Mouse (Mus musculus): ENCODE measurements around the gene Ugt1a6a.

Ugt1a6a gene

GRCm38 (mm10) chr1:88226670-88227379 lies 92.2 kb downstream of the Ugt1a6a start, which contains the start of gene Mroh2a:
TSS of gene Mroh2a (plus strand) at chr1:88226986.
- peak in 1 of 2 experiments; percentile 0 for DNase-seq (ENCODE audit: low read depth in 2 of 2, low spot score in 2 of 2)

- no peak for DNase-seq (ENCODE audit: low read depth in 2 of 2, low spot score in 2 of 2)
Measured at GRCm38 (mm10) chr1:88227482-88227881, 92.9 kb downstream of the Ugt1a6a start.

- DNase-seq (ENCODE audit: low read depth in 2 of 2, low spot score in 2 of 2): no peak
Measured at GRCm38 (mm10) chr1:88228121-88228520, 93.5 kb downstream of the Ugt1a6a start.

- no peak for DNase-seq (ENCODE audit: low read depth in 2 of 2, low spot score in 2 of 2)
Measured at GRCm38 (mm10) chr1:88229566-88229965, 95.0 kb downstream of the Ugt1a6a start.

GRCm38 (mm10) chr1:88229986-88230385 lies 95.4 kb downstream of the Ugt1a6a start:
- no peak for DNase-seq (ENCODE audit: low read depth in 2 of 2, low spot score in 2 of 2)

GRCm38 (mm10) chr1:88230421-88230820 lies 95.8 kb downstream of the Ugt1a6a start:
- no peak for DNase-seq (ENCODE audit: low read depth in 2 of 2, low spot score in 2 of 2)

DNA sequence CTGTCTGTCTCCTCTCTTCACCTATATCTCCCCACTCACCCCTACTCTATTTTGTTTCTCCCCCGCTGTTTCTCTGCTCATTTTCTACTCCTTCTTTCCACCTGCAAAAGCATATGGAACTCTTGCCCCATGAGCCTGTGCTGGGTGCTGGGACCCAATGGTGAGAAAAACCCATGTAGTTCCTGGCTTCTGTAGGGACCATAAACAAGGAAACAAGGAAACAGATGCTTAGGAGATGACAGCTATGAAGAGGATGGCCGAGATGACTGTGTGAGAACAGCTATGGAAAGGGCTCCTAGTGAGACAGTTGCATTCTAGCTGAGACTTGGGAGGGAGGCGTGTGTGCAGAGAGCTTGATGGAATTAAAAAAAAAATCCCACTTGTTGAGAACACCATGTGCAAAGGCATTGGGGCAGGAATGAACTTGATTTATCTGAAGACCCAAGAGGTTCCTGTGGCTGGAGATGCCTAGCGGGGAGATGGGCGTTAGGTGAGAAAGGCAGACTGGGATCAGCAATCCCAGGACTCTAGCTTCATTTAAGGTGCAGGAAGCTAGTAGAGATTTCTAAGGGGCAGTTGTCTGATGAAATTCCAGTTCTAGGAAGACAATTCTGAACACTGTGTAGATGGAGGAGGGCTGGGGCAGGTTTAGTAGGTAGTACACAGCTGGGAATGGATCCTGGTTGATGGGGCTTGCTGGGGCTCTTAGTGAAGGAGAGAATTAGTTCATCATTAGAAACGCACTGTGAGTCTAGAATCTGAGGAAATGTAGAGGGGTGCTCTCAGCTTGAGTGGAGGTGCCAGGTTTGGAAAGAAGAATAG lies 96.6 kb downstream of the Ugt1a6a start:
- DNase-seq (ENCODE audit: low read depth in 2 of 2, low spot score in 2 of 2): no peak

DNA sequence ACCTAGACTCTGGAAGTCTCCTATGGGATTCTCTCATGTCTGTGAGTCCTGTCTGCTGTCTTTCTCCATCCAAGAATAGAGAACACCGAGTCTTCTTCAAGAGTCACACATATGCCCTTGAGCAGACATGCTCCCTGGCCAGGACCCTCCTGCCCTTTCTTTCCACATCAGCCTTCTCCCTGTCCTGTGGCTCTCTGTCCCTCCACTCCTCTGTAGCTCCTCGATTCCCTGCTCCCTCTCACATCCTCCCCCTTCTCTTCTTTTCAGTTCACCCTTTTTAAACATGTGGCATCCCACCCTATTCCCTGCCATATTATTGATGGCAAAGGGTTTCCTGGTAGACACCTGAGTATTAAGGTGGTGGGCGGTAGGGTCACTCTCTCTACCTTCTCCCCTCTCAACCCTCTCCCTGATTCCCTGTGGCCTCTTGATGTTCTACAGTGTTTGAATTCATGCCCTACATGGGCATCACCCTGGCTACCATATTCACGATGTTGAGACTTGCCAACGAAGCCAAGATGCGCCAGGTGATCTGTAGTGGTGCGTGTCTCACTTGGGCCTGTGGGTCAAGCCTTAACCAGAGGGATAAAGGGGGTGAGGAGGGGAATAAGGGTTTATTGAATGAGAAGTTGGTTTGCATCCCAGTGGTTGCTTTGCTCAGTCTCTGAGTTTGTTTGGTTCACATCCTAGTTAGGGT lies 97.3 kb downstream of the Ugt1a6a start:
- DNase-seq (ENCODE audit: low read depth in 2 of 2, low spot score in 2 of 2): no peak

GRCm38 (mm10) chr1:88232664-88233380 lies 98.2 kb downstream of the Ugt1a6a start:
- no peak for DNase-seq (ENCODE audit: low read depth in 2 of 2, low spot score in 2 of 2)

DNA sequence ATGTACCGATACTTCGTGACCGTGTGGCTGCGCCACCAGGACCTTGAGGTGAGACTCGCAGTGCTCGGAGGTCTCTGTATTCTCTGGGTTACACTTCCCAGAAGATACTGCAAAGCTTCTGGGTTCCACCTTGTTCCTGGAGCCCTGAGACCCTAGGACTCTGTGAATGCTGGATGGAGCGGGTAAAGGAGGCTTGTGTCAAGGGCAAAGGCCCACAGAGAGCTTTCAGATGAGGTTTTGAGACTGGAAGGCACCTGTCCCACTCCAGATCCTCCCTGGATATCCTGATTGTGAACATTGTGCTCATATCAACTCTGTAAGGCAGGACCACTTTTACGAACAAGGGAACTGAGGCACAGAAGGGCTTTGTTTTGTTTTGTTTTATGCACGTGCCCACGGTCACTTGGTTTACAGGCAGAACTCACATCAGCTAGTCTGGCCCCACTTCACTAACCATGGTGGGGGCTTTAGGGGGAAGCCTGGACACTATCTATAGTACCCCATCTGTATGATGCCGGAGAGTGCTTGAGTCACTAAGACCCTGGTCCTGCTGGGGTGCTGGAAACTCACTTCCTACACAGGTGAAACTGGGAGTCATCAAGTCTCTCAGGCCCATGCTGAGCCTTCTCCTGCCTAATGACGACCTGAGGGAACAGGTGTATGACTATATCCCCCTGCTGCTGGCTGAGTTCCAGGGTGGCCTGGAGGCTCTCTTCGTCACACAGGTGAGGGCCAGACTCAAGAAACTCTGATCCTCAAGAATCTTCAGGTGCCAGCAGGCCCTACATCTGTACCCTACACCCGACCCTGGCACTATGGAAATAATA lies 99.0 kb downstream of the Ugt1a6a start:
- DNase-seq (ENCODE audit: low read depth in 2 of 2, low spot score in 2 of 2): no peak

- DNase-seq (ENCODE audit: low read depth in 2 of 2, low spot score in 2 of 2): no peak
Measured at GRCm38 (mm10) chr1:88234248-88234610, 99.6 kb downstream of the Ugt1a6a start.

DNA sequence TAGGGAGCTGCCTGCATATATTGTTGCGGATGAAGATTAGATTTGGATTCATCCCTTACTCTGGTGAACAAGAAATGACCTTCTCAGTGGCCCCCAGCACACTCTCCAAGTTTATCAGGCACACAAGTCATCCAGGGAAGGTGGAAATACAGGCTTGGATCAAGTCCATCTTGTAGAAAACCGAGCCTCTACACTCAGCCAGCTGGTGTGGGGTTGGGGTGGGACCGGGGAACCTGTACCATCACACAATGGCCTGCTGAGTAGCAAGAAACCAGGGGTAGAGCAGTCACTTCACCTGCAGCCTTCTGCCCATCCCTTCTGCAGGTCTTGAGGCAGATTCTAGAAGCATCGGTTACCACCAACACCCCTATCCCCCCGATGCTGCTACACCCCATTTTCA lies 100.0 kb downstream of the Ugt1a6a start:
- no peak for DNase-seq (ENCODE audit: low read depth in 2 of 2, low spot score in 2 of 2)

- no peak for DNase-seq (ENCODE audit: low read depth in 2 of 2, low spot score in 2 of 2)
Measured at GRCm38 (mm10) chr1:88235046-88235893, 100.7 kb downstream of the Ugt1a6a start.

- DNase-seq (ENCODE audit: low read depth in 2 of 2, low spot score in 2 of 2): no peak
Measured at GRCm38 (mm10) chr1:88235894-88236415, 101.3 kb downstream of the Ugt1a6a start.

- no peak for DNase-seq (ENCODE audit: low read depth in 2 of 2, low spot score in 2 of 2)
Measured at GRCm38 (mm10) chr1:88237311-88237710, 102.7 kb downstream of the Ugt1a6a start.

DNA sequence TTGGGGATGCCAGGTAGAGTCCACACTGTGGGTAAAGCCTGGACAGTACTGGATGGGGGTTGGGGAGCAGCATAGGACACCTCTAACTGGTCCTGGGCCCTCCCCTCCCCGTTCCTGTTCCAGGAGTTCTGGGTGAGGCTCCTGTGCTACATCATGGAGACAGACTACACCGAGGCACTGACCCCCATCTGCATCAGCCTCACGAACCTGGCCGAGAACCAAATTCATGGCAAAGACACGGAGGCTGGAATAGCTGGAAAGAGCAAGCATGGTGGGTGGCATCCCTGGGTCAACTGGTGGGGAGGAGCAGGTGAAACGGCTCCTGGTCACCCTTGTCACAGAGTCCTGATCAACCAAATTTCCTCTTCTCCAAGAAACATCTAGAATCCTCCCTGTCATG lies 104.2 kb downstream of the Ugt1a6a start:
- DNase-seq (ENCODE audit: low read depth in 2 of 2, low spot score in 2 of 2): no peak

DNA sequence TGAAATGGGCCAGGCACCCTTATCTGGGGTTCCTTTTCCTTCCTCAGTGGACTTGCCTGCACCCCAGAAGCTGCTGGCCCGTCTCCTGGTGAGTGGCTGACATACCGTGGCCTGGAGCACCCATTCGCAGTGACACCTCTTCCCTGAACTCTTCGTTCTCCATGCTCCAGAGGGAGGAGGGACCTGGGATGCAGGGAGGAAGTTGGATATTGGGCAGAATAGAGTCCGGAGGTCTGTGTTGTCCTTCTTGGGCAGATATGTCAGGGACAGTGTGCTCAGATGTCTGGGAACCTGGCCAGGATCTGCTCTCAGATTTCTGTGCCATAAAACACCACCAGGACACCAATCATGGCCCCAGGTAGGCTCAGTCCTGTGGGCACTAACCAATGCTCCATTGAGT lies 105.5 kb downstream of the Ugt1a6a start:
- DNase-seq (ENCODE audit: low read depth in 2 of 2, low spot score in 2 of 2): no peak

DNA sequence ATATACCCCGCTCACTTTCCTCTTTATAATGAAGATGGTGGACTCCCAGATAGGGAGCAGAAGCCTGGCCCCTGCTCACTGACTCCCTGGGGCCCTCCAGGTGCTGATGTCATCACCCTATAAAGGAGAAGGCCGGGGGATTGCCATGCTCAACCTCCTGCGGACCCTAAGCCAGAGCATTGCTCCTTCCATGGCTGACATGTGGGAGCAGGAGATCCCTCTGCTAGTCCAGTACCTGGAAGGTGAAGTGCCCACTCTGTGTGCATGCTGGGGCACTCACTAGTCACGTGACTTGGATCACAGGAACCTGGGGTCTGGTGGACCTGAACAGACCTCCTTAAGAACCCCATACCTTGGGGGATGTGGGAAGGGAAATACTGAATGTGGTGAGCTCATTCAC lies 106.0 kb downstream of the Ugt1a6a start:
- no peak for DNase-seq (ENCODE audit: low read depth in 2 of 2, low spot score in 2 of 2)

GRCm38 (mm10) chr1:88243861-88244260 lies 109.3 kb downstream of the Ugt1a6a start:
- no peak for DNase-seq (ENCODE audit: low read depth in 2 of 2, low spot score in 2 of 2)
